Mouse (Mus musculus) midbrain, embryonic 13.5 days (tissue): ENCODE measurements around the gene Gm21440. TPM values are rescaled to one million over a fixed set of nuclear protein-coding genes. Genes with fewer than 3 reads are reported as not detected.
"Not testable (repeated sequence)": the region's sequence is repeated elsewhere in the genome, so short reads cannot be mapped to it uniquely, and the experiment has no call there.

Source experiments
- ATAC-seq: fragments of 200-750 bp; cut with Nextera tagmentation; 2 replicates; pipeline ENCODE4 v1.8.0; 2017; ENCODE audit warnings: mild to moderate bottlenecking, moderate TSS enrichment, moderate library complexity
- H3K27ac ChIP-seq: fragments of 300-500 bp; sonication (generic); 2 replicates; pipeline ENCODE4 v1.5.1; 2015; ENCODE audit warnings: inconsistent platforms, mild to moderate bottlenecking, moderate library complexity
- H3K27me3 ChIP-seq: fragments of 300-500 bp; sonication (generic); 2 replicates; pipeline ENCODE4 v1.6.1; 2015; ENCODE audit warnings: mild to moderate bottlenecking, inconsistent platforms
- H3K36me3 ChIP-seq: fragments of 300-500 bp; sonication (generic); 2 replicates; pipeline ENCODE4 v1.6.1; 2015; ENCODE audit warnings: mild to moderate bottlenecking, inconsistent platforms
- H3K4me1 ChIP-seq: fragments of 300-500 bp; sonication (generic); replicated peaks from 2 replicates; pipeline ENCODE4 v1.6.1; 2015; ENCODE audit warnings: inconsistent platforms
- H3K4me2 ChIP-seq: fragments of 300-500 bp; sonication (generic); replicated peaks from 2 replicates; pipeline ENCODE4 v1.6.1; 2015; ENCODE audit warnings: moderate library complexity, mild to moderate bottlenecking, inconsistent platforms
- H3K4me3 ChIP-seq: fragments of 300-500 bp; sonication (generic); replicated peaks from 2 replicates; pipeline ENCODE4 v1.5.1; 2015; ENCODE audit warnings: mild to moderate bottlenecking, inconsistent platforms
- H3K9ac ChIP-seq: fragments of 300-500 bp; sonication (generic); replicated peaks from 2 replicates; pipeline ENCODE4 v1.6.1; 2015; ENCODE audit warnings: mild to moderate bottlenecking, inconsistent platforms
- H3K9me3 ChIP-seq: fragments of 300-500 bp; sonication (generic); 2 replicates; pipeline ENCODE4 v1.6.1; 2016; ENCODE audit warnings: mild to moderate bottlenecking, inconsistent platforms
- WGBS: fragments of 180-500 bp; shearing (Covaris S2); methylation state at CpG from one replicate; pipeline ENCODE4 v1.1.7; 2015; 5-methylcytosine and 5-hydroxymethylcytosine counted together
- polyA plus RNA-seq: library from polyadenylated mRNA; unstranded; fragments of >200 nt; fragmentation: Nextera tagmentation; extraction: Ambion mirVana; gene quantifications from 2 replicates; pipeline ENCODE4 v1.2.1, GENCODE M21; 2015

The Gm21440 gene
- not detected in 2 replicates for polyA plus RNA-seq

GRCm38 (mm10) chrY:13252091-13252490 is at the start of gene Gm21440, which contains the start of gene Gm21454:
Gene Gm21440 (plus strand): TSS chrY:13252391.
Gene Gm21454 (plus strand): TSS chrY:13252442.
- not testable (repeated sequence) for H3K4me3 ChIP-seq, H3K4me2 ChIP-seq, H3K4me1 ChIP-seq, H3K36me3 ChIP-seq, H3K27me3 ChIP-seq, ATAC-seq, H3K9me3 ChIP-seq, H3K9ac ChIP-seq, H3K27ac ChIP-seq

GRCm38 (mm10) chrY:13223828-13224227 is 28.4 kb upstream of the Gm21440 start, which contains the start of gene Gm21828:
Gene Gm21828 (minus strand): TSS chrY:13223928.
- H3K27me3 ChIP-seq, ATAC-seq, H3K9ac ChIP-seq, H3K36me3 ChIP-seq, H3K27ac ChIP-seq, H3K4me3 ChIP-seq, H3K9me3 ChIP-seq, H3K4me1 ChIP-seq, H3K4me2 ChIP-seq: not testable (repeated sequence)
- no CpG with 5 or more reads among the region's 3 CpGs for WGBS

Other genes with a start within 250 kb of the Gm21440 start
- gene Gm20807, start 209.5 kb upstream of the Gm21440 start, polyA plus RNA-seq, result not detected in 2 replicates
- gene Gm21891, start 118.9 kb upstream of the Gm21440 start, polyA plus RNA-seq, result not detected in 2 replicates
- gene Gm21425, start 90.4 kb upstream of the Gm21440 start, polyA plus RNA-seq, result not detected in 2 replicates
- not detected in 2 replicates for gene Gm21828, start 28.5 kb upstream of the Gm21440 start, polyA plus RNA-seq
- gene Gm21454, start 51 bp downstream of the Gm21440 start, polyA plus RNA-seq, result not detected in 2 replicates
- not detected in 2 replicates for gene Gm21725, start 96.7 kb downstream of the Gm21440 start, polyA plus RNA-seq
- not detected in 2 replicates for gene Gm21866, start 213.2 kb downstream of the Gm21440 start, polyA plus RNA-seq
- not detected in 2 replicates for gene Gm20773, start 241.6 kb downstream of the Gm21440 start, polyA plus RNA-seq